Mouse (Mus musculus) CH12.LX (cell line): ENCODE measurements around the gene Tmem229a.

ENCODE experiments used
- CHD1 ChIP-seq: IDR thresholded peaks from 2 replicates; pipeline ENCODE4 v1.6.1; 2012; ENCODE audit warnings: low read depth, low read length, improper control_type of control experiment, inconsistent platforms
- CTCF ChIP-seq, 2 experiments: IDR thresholded peaks in 1 of 2; conservative IDR thresholded peaks in 1 of 2; 2 replicates each; pipeline ENCODE4 v1.5.1; 2011 to 2012; ENCODE audit warnings: low read depth in 2 of 2, low read length in 2 of 2, improper control_type of control experiment in 1 of 2, inconsistent platforms in 1 of 2, mild to moderate bottlenecking in 1 of 2, moderate library complexity in 1 of 2
- EP300 ChIP-seq: IDR thresholded peaks from 2 replicates; pipeline ENCODE4 v1.6.1; 2011; ENCODE audit warnings: low read length, improper control_type of control experiment
- KAT2A ChIP-seq: IDR thresholded peaks from 2 replicates; pipeline ENCODE4 v1.6.1; 2012; ENCODE audit warnings: low read length, improper control_type of control experiment, inconsistent platforms; ENCODE audit not compliant: insufficient replicate concordance
- MAFK ChIP-seq: IDR thresholded peaks from 2 replicates; pipeline ENCODE4 v1.6.1; 2011; ENCODE audit warnings: low read length, improper control_type of control experiment; ENCODE audit not compliant: insufficient replicate concordance
- MEF2A ChIP-seq: IDR thresholded peaks from 2 replicates; pipeline ENCODE4 v1.6.1; 2014; ENCODE audit warnings: low read depth, mild to moderate bottlenecking, inconsistent platforms, low read length, improper control_type of control experiment, borderline replicate concordance
- MYC ChIP-seq: IDR thresholded peaks from 2 replicates; pipeline ENCODE4 v1.6.1; 2011; ENCODE audit warnings: low read depth, mild to moderate bottlenecking, improper control_type of control experiment, low read length
- POLR2A ChIP-seq: IDR thresholded peaks from 2 replicates; pipeline ENCODE4 v1.6.1; 2011; ENCODE audit warnings: low read depth, mild to moderate bottlenecking, improper control_type of control experiment, low read length
- RAD21 ChIP-seq: IDR thresholded peaks from 2 replicates; pipeline ENCODE4 v1.6.1; 2011; ENCODE audit warnings: low read depth, mild to moderate bottlenecking, low read length, improper control_type of control experiment, moderate library complexity
- SIN3A ChIP-seq: IDR thresholded peaks from 2 replicates; pipeline ENCODE4 v1.6.1; 2012; ENCODE audit warnings: low read length, improper control_type of control experiment, inconsistent platforms
- UBTF ChIP-seq: IDR thresholded peaks from 2 replicates; pipeline ENCODE4 v1.6.1; 2012; ENCODE audit warnings: low read depth, mild to moderate bottlenecking, inconsistent platforms, low read length, improper control_type of control experiment, moderate library complexity
- ZNF384 ChIP-seq: IDR thresholded peaks from 2 replicates; pipeline ENCODE4 v1.6.1; 2012; ENCODE audit warnings: low read depth, low read length, improper control_type of control experiment, inconsistent platforms

DNA sequence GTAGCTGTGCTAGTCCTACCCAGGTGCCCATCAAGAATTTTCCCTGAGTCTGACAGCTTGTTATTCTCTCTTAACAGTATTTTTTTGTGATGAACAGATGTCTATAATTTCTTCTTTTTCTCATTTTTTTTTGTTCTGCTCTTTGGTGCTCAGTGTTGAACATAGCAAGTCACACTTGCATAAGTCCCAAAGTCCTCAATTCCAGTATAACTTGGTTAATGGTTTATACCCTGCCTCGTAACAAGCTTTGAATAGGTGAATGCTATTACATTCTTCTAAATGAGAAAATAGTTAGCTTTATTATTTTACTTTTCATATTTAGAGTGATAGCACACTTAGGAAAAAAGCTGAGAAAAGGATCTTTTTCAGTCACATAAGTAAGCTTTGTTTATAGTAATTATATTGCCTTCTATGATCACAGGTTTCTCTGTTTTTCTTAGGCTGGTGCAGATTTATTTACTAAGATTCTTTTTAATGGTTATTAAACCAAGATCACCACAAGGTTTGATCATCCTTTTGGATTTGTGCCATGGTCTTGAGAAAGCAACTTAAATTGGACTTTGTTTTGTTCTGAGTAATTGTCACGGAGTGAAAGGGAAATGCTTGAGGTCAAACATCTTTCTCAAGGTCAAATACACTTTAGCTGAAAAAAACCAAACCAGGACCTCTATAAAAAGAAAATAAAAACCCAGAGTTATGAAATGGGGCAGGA lies 45.9 kb downstream of the Tmem229a start:
- TF ChIP-seq POLR2A (no peak), UBTF (no peak), SIN3A (no peak), EP300 (no peak), RAD21 (no peak), MEF2A (no peak), ZNF384 (no peak), CTCF (conservative IDR thresholded peaks at IDR 0.05 in 1 of 2, IDR thresholded peaks at IDR 0.05 in 1 of 2; ENCODE audit: low read depth in 2 of 2, low read length in 2 of 2) (no peak), KAT2A (no peak), CHD1 (no peak), MAFK (no peak), MYC (no peak)
